Mouse (Mus musculus): ENCODE results near the gene Galnt2. TPM values are rescaled to one million over a fixed set of nuclear protein-coding genes. Genes with fewer than 3 reads are reported as not detected.

Galnt2 gene
- polyA plus RNA-seq, 1 experiment, result 59.4 TPM

DNA sequence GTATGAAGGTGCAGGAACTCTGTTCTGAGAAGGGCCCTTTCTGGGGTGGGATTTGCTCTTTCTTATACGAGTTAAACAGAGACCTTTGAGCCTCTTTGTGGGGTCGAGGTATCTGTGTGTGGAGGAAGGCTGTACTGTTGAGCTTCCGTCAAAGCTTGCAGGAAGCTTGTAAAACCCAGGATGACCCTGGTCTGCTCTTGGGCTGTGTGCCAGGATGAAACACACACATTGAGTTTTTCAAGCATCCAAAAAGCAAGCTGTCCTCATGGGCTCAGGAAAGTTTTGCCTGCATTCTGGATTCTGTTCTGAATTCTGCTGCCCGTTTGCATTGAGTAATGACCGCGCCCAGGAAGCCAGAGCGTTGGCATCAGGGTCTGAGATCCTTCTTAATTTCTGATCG, 32.8 kb downstream of the Galnt2 start:
- Histone ChIP-seq H3ac (ENCODE audit: control insufficient read depth, insufficient read length) (no peak overlapping the region), H3K79me2 (ENCODE audit: control insufficient read depth, insufficient read depth) (peaks cover 29% of the 10 kb centered on the region), H3K36me3 (ENCODE audit: control insufficient read depth, insufficient read depth) (no peaks in the 10 kb centered on the region), H3K4me2 (ENCODE audit: low read depth) (no peak overlapping the region), H3K4me3 (no peak overlapping the region), H3K27me3 (ENCODE audit: control insufficient read depth, insufficient read depth, insufficient read length) (no peaks in the 10 kb centered on the region)
- TF ChIP-seq MYOG (IDR thresholded peaks at IDR 0.05; ENCODE audit: control insufficient read depth in 1 of 3, insufficient read depth in 1 of 3, insufficient read length in 2 of 3, low read depth in 2 of 3) (no peak), SRF (IDR thresholded peaks at IDR 0.05; ENCODE audit: control insufficient read depth, insufficient read length, low read depth) (no peak), MYOD1 (IDR thresholded peaks at IDR 0.05; ENCODE audit: control insufficient read depth in 1 of 3, insufficient read length in 2 of 3, low read depth in 2 of 3) (no peak), POLR2A (IDR thresholded peaks at IDR 0.05; ENCODE audit: insufficient read length, low read depth) (no peak), MAX (IDR thresholded peaks at IDR 0.05; ENCODE audit: low read depth) (no peak), TCF3 (IDR thresholded peaks at IDR 0.05; ENCODE audit: insufficient read length, low read depth) (no peak)

DNA sequence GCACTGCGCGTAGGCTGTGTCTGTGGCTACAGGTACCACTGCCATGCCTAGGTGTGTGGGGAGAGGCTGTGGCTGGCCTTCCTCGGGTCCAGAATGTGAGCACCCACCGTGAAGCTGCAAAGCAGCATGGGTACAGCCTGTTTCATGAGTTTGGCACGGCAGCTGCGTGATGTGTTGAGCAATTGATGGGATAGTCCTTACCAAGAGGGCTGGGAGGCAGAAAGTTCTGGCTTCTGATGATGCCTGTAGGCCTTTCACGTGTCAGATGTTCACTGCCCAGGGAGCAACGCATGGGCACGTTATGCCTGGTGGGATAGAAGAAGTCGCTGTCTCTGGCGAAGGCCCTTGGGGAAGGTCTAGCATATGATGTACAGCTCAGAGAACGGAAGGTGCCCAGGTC, 33.5 kb downstream of the Galnt2 start:
- Histone ChIP-seq H3K27me3 (ENCODE audit: control insufficient read depth, insufficient read depth, insufficient read length) (no peaks in the 10 kb centered on the region), H3K4me2 (ENCODE audit: low read depth) (no peak overlapping the region), H3ac (ENCODE audit: control insufficient read depth, insufficient read length) (no peak overlapping the region), H3K79me2 (ENCODE audit: control insufficient read depth, insufficient read depth) (peaks cover 31% of the 10 kb centered on the region), H3K4me3 (no peak overlapping the region), H3K36me3 (ENCODE audit: control insufficient read depth, insufficient read depth) (no peaks in the 10 kb centered on the region)
- no peak for TF ChIP-seq POLR2AphosphoS2 (IDR thresholded peaks at IDR 0.05; ENCODE audit: insufficient read length, low read depth)
- no peak for TF ChIP-seq MYOD1 (IDR thresholded peaks at IDR 0.05; ENCODE audit: control insufficient read depth in 1 of 3, insufficient read length in 2 of 3, low read depth in 2 of 3)
- no peak for TF ChIP-seq E2F4 (IDR thresholded peaks at IDR 0.05; ENCODE audit: insufficient read depth)
- TF ChIP-seq REST (IDR thresholded peaks at IDR 0.05; ENCODE audit: insufficient read depth, insufficient read length), result no peak
- TF ChIP-seq TCF3 (IDR thresholded peaks at IDR 0.05; ENCODE audit: insufficient read length, low read depth), result no peak

DNA sequence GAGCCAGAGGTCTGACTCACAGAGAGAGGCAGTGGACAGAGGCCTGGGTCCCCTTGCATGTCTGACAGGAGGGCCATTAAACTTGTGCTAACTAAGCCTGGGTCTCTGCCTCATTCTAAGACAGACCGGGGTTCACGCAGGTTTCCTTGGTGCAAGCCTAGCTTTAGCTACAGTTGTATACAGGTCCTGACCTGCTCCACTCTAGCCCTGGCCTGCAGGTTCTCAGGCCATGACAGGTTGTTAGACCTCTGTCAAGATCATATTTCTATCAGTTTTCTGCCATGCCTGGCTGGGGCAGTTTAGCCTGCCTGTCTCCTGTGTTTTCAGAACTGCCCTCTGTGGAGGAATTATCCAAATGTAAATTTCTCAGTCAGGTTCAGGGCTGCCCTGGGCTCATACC, 33.9 kb downstream of the Galnt2 start:
- Histone ChIP-seq H3K79me2 (ENCODE audit: control insufficient read depth, insufficient read depth) (peaks cover 35% of the 10 kb centered on the region), H3K4me3 (no peak overlapping the region), H3K36me3 (ENCODE audit: control insufficient read depth, insufficient read depth) (no peaks in the 10 kb centered on the region), H3K27me3 (ENCODE audit: control insufficient read depth, insufficient read depth, insufficient read length) (no peaks in the 10 kb centered on the region), H3ac (ENCODE audit: control insufficient read depth, insufficient read length) (no peak overlapping the region), H3K4me2 (ENCODE audit: low read depth) (no peak overlapping the region)
- TF ChIP-seq MYOD1 (IDR thresholded peaks at IDR 0.05; ENCODE audit: control insufficient read depth in 1 of 3, insufficient read length in 2 of 3, low read depth in 2 of 3) (no peak), E2F4 (IDR thresholded peaks at IDR 0.05; ENCODE audit: insufficient read depth) (no peak), TCF12 (IDR thresholded peaks at IDR 0.05; ENCODE audit: insufficient read depth, poor library complexity, severe bottlenecking) (no peak), POLR2AphosphoS2 (IDR thresholded peaks at IDR 0.05; ENCODE audit: insufficient read length, low read depth) (no peak), POLR2A (IDR thresholded peaks at IDR 0.05; ENCODE audit: insufficient read length, low read depth) (no peak), SRF (IDR thresholded peaks at IDR 0.05; ENCODE audit: control insufficient read depth, insufficient read length, low read depth) (no peak), REST (IDR thresholded peaks at IDR 0.05; ENCODE audit: insufficient read depth, insufficient read length) (no peak), CEBPB (IDR thresholded peaks at IDR 0.05; ENCODE audit: insufficient read depth, poor library complexity, severe bottlenecking) (no peak), MAX (IDR thresholded peaks at IDR 0.05; ENCODE audit: low read depth) (no peak), MYOG (IDR thresholded peaks at IDR 0.05; ENCODE audit: control insufficient read depth in 1 of 3, insufficient read depth in 1 of 3, insufficient read length in 2 of 3, low read depth in 2 of 3) (no peak), USF1 (IDR thresholded peaks at IDR 0.05; ENCODE audit: low read depth) (no peak), TCF3 (IDR thresholded peaks at IDR 0.05; ENCODE audit: insufficient read length, low read depth) (no peak)

- Histone ChIP-seq H3ac (ENCODE audit: control insufficient read depth, insufficient read length) (no peak overlapping the region), H3K27me3 (ENCODE audit: control insufficient read depth, insufficient read depth, insufficient read length) (no peaks in the 10 kb centered on the region), H3K79me2 (ENCODE audit: control insufficient read depth, insufficient read depth) (peaks cover 39% of the 10 kb centered on the region), H3K4me2 (ENCODE audit: low read depth) (no peak overlapping the region), H3K36me3 (ENCODE audit: control insufficient read depth, insufficient read depth) (no peaks in the 10 kb centered on the region), H3K4me3 (no peak overlapping the region)
- TF ChIP-seq MYOG (IDR thresholded peaks at IDR 0.05; ENCODE audit: control insufficient read depth in 1 of 3, insufficient read depth in 1 of 3, insufficient read length in 2 of 3, low read depth in 2 of 3), result peak; percentile 17 to 90 (median 36)
- peak; percentile 18 for TF ChIP-seq MAX (IDR thresholded peaks at IDR 0.05; ENCODE audit: low read depth)
- no peak for TF ChIP-seq REST (IDR thresholded peaks at IDR 0.05; ENCODE audit: insufficient read depth, insufficient read length)
- TF ChIP-seq POLR2A (IDR thresholded peaks at IDR 0.05; ENCODE audit: insufficient read length, low read depth), result peak; percentile 28
- TF ChIP-seq E2F4 (IDR thresholded peaks at IDR 0.05; ENCODE audit: insufficient read depth), result no peak
- TF ChIP-seq TCF3 (IDR thresholded peaks at IDR 0.05; ENCODE audit: insufficient read length, low read depth), result no peak
- TF ChIP-seq MYOD1 (IDR thresholded peaks at IDR 0.05; ENCODE audit: control insufficient read depth in 1 of 3, insufficient read length in 2 of 3, low read depth in 2 of 3), result peak in 2 of 3 experiments; percentile 50 to 92
- TF ChIP-seq USF1 (IDR thresholded peaks at IDR 0.05; ENCODE audit: low read depth), result no peak
- no peak for TF ChIP-seq POLR2AphosphoS2 (IDR thresholded peaks at IDR 0.05; ENCODE audit: insufficient read length, low read depth)
- TF ChIP-seq SRF (IDR thresholded peaks at IDR 0.05; ENCODE audit: control insufficient read depth, insufficient read length, low read depth), result peak; percentile 57
- no peak for TF ChIP-seq TCF12 (IDR thresholded peaks at IDR 0.05; ENCODE audit: insufficient read depth, poor library complexity, severe bottlenecking)
- no peak for TF ChIP-seq CEBPB (IDR thresholded peaks at IDR 0.05; ENCODE audit: insufficient read depth, poor library complexity, severe bottlenecking)
Observed at GRCm38 (mm10) chr8:124265798-124266197, 34.6 kb downstream of the Galnt2 start.

DNA sequence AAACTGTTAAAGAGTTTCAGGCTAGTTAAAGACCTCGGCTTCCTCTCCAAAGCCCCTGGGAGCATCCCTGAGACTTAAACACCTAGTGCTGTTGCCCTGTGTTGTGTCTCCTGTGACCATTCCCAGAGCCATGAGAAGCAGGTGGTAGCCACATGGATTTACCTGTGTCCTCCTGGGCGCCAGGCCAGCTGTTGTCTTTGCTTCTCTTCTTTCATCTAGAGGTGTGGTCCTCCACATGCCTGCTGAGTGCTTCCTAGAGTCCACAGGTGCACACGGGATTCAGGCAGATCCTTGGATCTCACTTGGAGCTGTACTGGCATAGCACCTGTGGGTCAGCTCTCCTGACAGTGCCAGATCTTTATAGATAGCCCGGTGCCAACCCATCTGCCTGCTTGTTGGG, 36.0 kb downstream of the Galnt2 start:
- no peak overlapping the region for H3K4me3 ChIP-seq
- no peaks in the 10 kb centered on the region for H3K36me3 ChIP-seq (ENCODE audit: control insufficient read depth, insufficient read depth)
- H3K79me2 ChIP-seq (ENCODE audit: control insufficient read depth, insufficient read depth), result peaks cover 38% of the 10 kb centered on the region
- no peak overlapping the region for H3ac ChIP-seq (ENCODE audit: control insufficient read depth, insufficient read length)
- TF ChIP-seq REST (IDR thresholded peaks at IDR 0.05; ENCODE audit: insufficient read depth, insufficient read length), result no peak
- TF ChIP-seq TCF12 (IDR thresholded peaks at IDR 0.05; ENCODE audit: insufficient read depth, poor library complexity, severe bottlenecking), result no peak
- TF ChIP-seq MAX (IDR thresholded peaks at IDR 0.05; ENCODE audit: low read depth), result no peak
- TF ChIP-seq MYOD1 (IDR thresholded peaks at IDR 0.05; ENCODE audit: control insufficient read depth in 1 of 3, insufficient read length in 2 of 3, low read depth in 2 of 3), result no peak
- no peak for TF ChIP-seq USF1 (IDR thresholded peaks at IDR 0.05; ENCODE audit: low read depth)
- TF ChIP-seq CEBPB (IDR thresholded peaks at IDR 0.05; ENCODE audit: insufficient read depth, poor library complexity, severe bottlenecking), result no peak
- TF ChIP-seq MYOG (IDR thresholded peaks at IDR 0.05; ENCODE audit: control insufficient read depth in 1 of 3, insufficient read depth in 1 of 3, insufficient read length in 2 of 3, low read depth in 2 of 3), result no peak
- no peak for TF ChIP-seq POLR2A (IDR thresholded peaks at IDR 0.05; ENCODE audit: insufficient read length, low read depth)
- TF ChIP-seq POLR2AphosphoS2 (IDR thresholded peaks at IDR 0.05; ENCODE audit: insufficient read length, low read depth), result no peak
- TF ChIP-seq E2F4 (IDR thresholded peaks at IDR 0.05; ENCODE audit: insufficient read depth), result no peak
- TF ChIP-seq TCF3 (IDR thresholded peaks at IDR 0.05; ENCODE audit: insufficient read length, low read depth), result no peak
- TF ChIP-seq SRF (IDR thresholded peaks at IDR 0.05; ENCODE audit: control insufficient read depth, insufficient read length, low read depth), result no peak
- no peak overlapping the region for H3K4me2 ChIP-seq (ENCODE audit: low read depth)
- H3K27me3 ChIP-seq (ENCODE audit: control insufficient read depth, insufficient read depth, insufficient read length), result no peaks in the 10 kb centered on the region

Measured in myocyte (in vitro differentiated cells).